22 mouse cellular contexts compared by ENCODE assay signal in the genomic region with DNA sequence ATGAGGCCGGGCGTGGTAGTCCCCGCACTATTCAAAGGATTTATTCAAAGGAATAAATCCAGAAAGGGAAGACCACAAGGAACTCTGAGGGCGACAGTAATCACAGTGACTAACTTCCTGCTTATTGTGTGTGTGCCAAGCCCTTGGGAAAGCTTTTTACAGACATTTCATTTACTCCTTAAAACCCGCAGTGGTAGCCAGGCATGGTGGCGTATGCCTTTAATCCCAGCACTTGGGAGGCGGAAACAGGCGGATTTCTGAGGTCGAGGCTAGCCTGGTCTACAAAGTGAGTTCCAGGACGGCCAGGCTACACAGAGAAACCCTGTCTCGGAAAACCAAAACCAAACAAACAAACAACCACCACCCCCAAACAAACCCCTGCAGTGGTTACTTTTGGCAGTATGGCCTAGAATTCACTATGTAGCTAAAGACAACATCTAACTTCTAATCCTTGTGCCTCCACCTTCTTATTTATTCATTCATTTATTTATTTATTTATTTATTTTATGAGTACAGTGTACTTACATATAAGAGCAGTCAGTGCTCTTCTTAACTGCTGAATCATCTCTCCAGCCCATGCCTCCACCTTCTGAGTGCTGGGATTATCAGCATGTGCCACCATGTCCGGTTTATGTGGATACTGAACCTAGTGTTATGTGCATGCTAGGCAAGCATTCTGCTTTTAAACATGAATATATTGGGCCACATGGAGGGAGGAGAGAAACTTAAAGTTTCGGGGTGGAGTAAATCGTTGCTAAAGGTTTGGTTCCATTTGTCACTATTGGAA.
DNase-seq lines count a peak whose midpoint lies in the region; ATAC-seq lines count a peak whose summit lies in the region.
"Had no signal": no experiment of that assay in that cellular context is flagged by ENCODE, and none has a peak within 500 bp of the region (broad histone marks: within the 10 kb centered on the region; RNA-seq: fewer than 3 reads in every experiment).

No protein-coding gene starts in this region.

- ATAC-seq in midbrain, embryonic 16.5 days, result no peak
- no peak for ATAC-seq in midbrain, embryonic 14.5 days (ENCODE audit: low FRiP score, low TSS enrichment)
- peak; percentile 72 for ATAC-seq in liver, embryonic 13.5 days (ENCODE audit: low read depth)
- no peak for ATAC-seq in kidney, embryonic 14.5 days (ENCODE audit: low FRiP score, low TSS enrichment)
- ATAC-seq: activated CD4-positive, CD25-positive, alpha-beta regulatory T cell, adult 4 months; lung, postnatal 0 days had no signal

- H3K9ac ChIP-seq in midbrain, embryonic 16.5 days (ENCODE audit: low read depth, low read length), result no peak overlapping the region
- no peak overlapping the region for H3K9ac ChIP-seq in midbrain, embryonic 14.5 days (replicated peaks; ENCODE audit: low read length)
- H3K9ac ChIP-seq in liver, embryonic 13.5 days, result no peak overlapping the region
- no peak overlapping the region for H3K9ac ChIP-seq in kidney, embryonic 14.5 days (ENCODE audit: low read depth, low read length)
- H3K9ac ChIP-seq: embryonic facial prominence, embryonic 15.5 days; heart, embryonic 15.5 days; limb, embryonic 15.5 days had no signal

- H3K36me3 ChIP-seq in midbrain, embryonic 16.5 days (ENCODE audit: control insufficient read depth, insufficient read depth, low read length), result no peaks in the 10 kb centered on the region
- H3K36me3 ChIP-seq in midbrain, embryonic 14.5 days (ENCODE audit: control insufficient read depth, insufficient read depth, low read length), result no peaks in the 10 kb centered on the region
- peaks cover 5% of the 10 kb centered on the region; the same call in 1 of the 2 replicates for H3K36me3 ChIP-seq in liver, embryonic 13.5 days
- H3K36me3 ChIP-seq in kidney, embryonic 14.5 days (ENCODE audit: control insufficient read depth, insufficient read depth, low read length), result no peaks in the 10 kb centered on the region
- H3K36me3 ChIP-seq: heart, embryonic 15.5 days; limb, embryonic 15.5 days had no signal

- H3K27me3 ChIP-seq in midbrain, embryonic 16.5 days (ENCODE audit: control insufficient read depth, insufficient read depth, low read depth, low read length), result no peaks in the 10 kb centered on the region
- no peaks in the 10 kb centered on the region for H3K27me3 ChIP-seq in midbrain, embryonic 14.5 days (ENCODE audit: control insufficient read depth, insufficient read depth, low read length)
- no peaks in the 10 kb centered on the region for H3K27me3 ChIP-seq in liver, embryonic 13.5 days
- H3K27me3 ChIP-seq in kidney, embryonic 14.5 days (ENCODE audit: control insufficient read depth, insufficient read depth, low read length), result no peaks in the 10 kb centered on the region
- H3K27me3 ChIP-seq: embryonic facial prominence, embryonic 15.5 days; heart, embryonic 15.5 days; limb, embryonic 15.5 days; megakaryocyte, embryonic 14.5 days had no signal

- DNase-seq in midbrain, embryonic 14.5 days, result no peak
- peak; percentile 49 for DNase-seq in c-Kit-positive CD71-positive TER-119-positive erythroid progenitor cells, embryonic 14.5 days (ENCODE audit: low spot score)
- peak; percentile 19 for DNase-seq in liver, embryonic 13.5 days
- no peak for DNase-seq in B cell, adult 2 months
- DNase-seq in thymus, adult 18-20 months, result no peak
- no peak for DNase-seq in left cerebral cortex, adult 11 months (ENCODE audit: low spot score)
- DNase-seq: adrenal gland, postnatal 36 days; cerebellum, adult 11 months; cerebellum, postnatal 10 days; embryo, embryonic 11 days; gastrocnemius, postnatal 14 days; kidney, adult 2 months; kidney, postnatal 25 days; retina, postnatal 1 day had no signal

- H3K9me3 ChIP-seq in midbrain, embryonic 16.5 days (replicated peaks; ENCODE audit: control insufficient read depth, low read length, poor library complexity, severe bottlenecking), result no peaks in the 10 kb centered on the region
- no peaks in the 10 kb centered on the region for H3K9me3 ChIP-seq in midbrain, embryonic 14.5 days (ENCODE audit: control insufficient read depth, low read length)
- H3K9me3 ChIP-seq in liver, embryonic 13.5 days (replicated peaks), result no peaks in the 10 kb centered on the region
- H3K9me3 ChIP-seq in kidney, embryonic 14.5 days (ENCODE audit: control insufficient read depth, low read length), result no peaks in the 10 kb centered on the region
- H3K9me3 ChIP-seq: embryonic facial prominence, embryonic 15.5 days; heart, embryonic 15.5 days; limb, embryonic 15.5 days; megakaryocyte, embryonic 14.5 days had no signal

- peak overlapping the region; percentile 13; the same call in 1 of the 2 replicates for H3K27ac ChIP-seq in midbrain, embryonic 16.5 days (ENCODE audit: low read length)
- no peak overlapping the region for H3K27ac ChIP-seq in midbrain, embryonic 14.5 days (replicated peaks; ENCODE audit: low read depth, low read length)
- H3K27ac ChIP-seq in liver, embryonic 13.5 days, result 0 out of 2 replicates have a peak overlapping the region, but pooled peaks have one; percentile 3
- no peak overlapping the region for H3K27ac ChIP-seq in kidney, embryonic 14.5 days (ENCODE audit: low read depth, low read length)
- H3K27ac ChIP-seq: embryonic facial prominence, embryonic 15.5 days; heart, embryonic 15.5 days; limb, embryonic 15.5 days had no signal

- H3K4me1 ChIP-seq in midbrain, embryonic 16.5 days (ENCODE audit: control insufficient read depth, insufficient read depth, low read length), result peaks cover 35% of the 10 kb centered on the region
- peaks cover 37% of the 10 kb centered on the region for H3K4me1 ChIP-seq in midbrain, embryonic 14.5 days (ENCODE audit: control insufficient read depth, insufficient read depth, low read length)
- peaks cover 41% of the 10 kb centered on the region for H3K4me1 ChIP-seq in liver, embryonic 13.5 days (replicated peaks)
- peaks cover 14% of the 10 kb centered on the region; the same call in 1 of the 2 replicates for H3K4me1 ChIP-seq in kidney, embryonic 14.5 days (ENCODE audit: control insufficient read depth, insufficient read depth, low read length)

- no peak overlapping the region for H3K4me3 ChIP-seq in midbrain, embryonic 16.5 days (ENCODE audit: low read depth, low read length)
- H3K4me3 ChIP-seq in midbrain, embryonic 14.5 days (replicated peaks; ENCODE audit: low read depth, low read length), result no peak overlapping the region
- H3K4me3 ChIP-seq in liver, embryonic 13.5 days (replicated peaks), result no peak overlapping the region
- H3K4me3 ChIP-seq in kidney, embryonic 14.5 days (ENCODE audit: low read length), result no peak overlapping the region
- H3K4me3 ChIP-seq: embryonic facial prominence, embryonic 15.5 days; heart, embryonic 15.5 days; limb, embryonic 15.5 days; megakaryocyte, embryonic 14.5 days had no signal

- WGBS in midbrain, embryonic 16.5 days, result 80% methylated on average over 14 of the region's 14 CpGs
- WGBS in midbrain, embryonic 14.5 days, result 85% methylated on average over 14 of the region's 14 CpGs
- WGBS in liver, embryonic 13.5 days (ENCODE audit: insufficient replicate concordance), result 77% methylated on average over 14 of the region's 14 CpGs
- WGBS in kidney, embryonic 14.5 days, result 91% methylated on average over 14 of the region's 14 CpGs

- no peak overlapping the region for H3K4me2 ChIP-seq in midbrain, embryonic 16.5 days (ENCODE audit: low read length)
- no peak overlapping the region for H3K4me2 ChIP-seq in midbrain, embryonic 14.5 days (ENCODE audit: low read length)
- H3K4me2 ChIP-seq in liver, embryonic 13.5 days, result no peak overlapping the region
- no peak overlapping the region for H3K4me2 ChIP-seq in kidney, embryonic 14.5 days (replicated peaks; ENCODE audit: low read depth, low read length)
- H3K4me2 ChIP-seq: embryonic facial prominence, embryonic 15.5 days; heart, embryonic 15.5 days; limb, embryonic 15.5 days had no signal

Comparison
In these comparisons a context has a peak if more than half of its experiments do, and no peak if none do; other contexts are left out.
1. H3K27ac ChIP-seq: peak in midbrain, embryonic 16.5 days (single experiment) and liver, embryonic 13.5 days (single experiment); none in midbrain, embryonic 14.5 days (single experiment) and kidney, embryonic 14.5 days (single experiment).
2. DNase-seq: peak in c-Kit-positive CD71-positive TER-119-positive erythroid progenitor cells, embryonic 14.5 days (single experiment) and liver, embryonic 13.5 days (single experiment); none in midbrain, embryonic 14.5 days (single experiment), B cell, adult 2 months (0 of 2), thymus, adult 18-20 months (0 of 2) and left cerebral cortex, adult 11 months (single experiment).